Mouse (Mus musculus) limb, embryonic 11.5 days (tissue): ENCODE results near the gene Gm17482. TPM values are rescaled to one million over a fixed set of nuclear protein-coding genes. Genes with fewer than 3 reads are reported as not detected.

Experiments
- ATAC-seq: fragments of 200-750 bp; cut with Nextera tagmentation; 2 replicates; pipeline ENCODE4 v1.8.0; 2017; ENCODE audit warnings: low read depth; ENCODE audit not compliant: insufficient number of reproducible peaks, low FRiP score, low TSS enrichment
- DNase-seq: peaks from one replicate; pipeline ENCODE4 v3.0.0-alpha.2; 2015; ENCODE audit warnings: low spot score
- H3K27ac ChIP-seq: fragments of 300-500 bp; sonication (generic); replicated peaks from 2 replicates; pipeline ENCODE4 v1.5.1; 2014; ENCODE audit warnings: low read depth, mild to moderate bottlenecking, low read length
- H3K27me3 ChIP-seq: fragments of 300-500 bp; sonication (generic); 2 replicates; pipeline ENCODE4 v1.6.1; 2014; ENCODE audit warnings: mild to moderate bottlenecking, low read length, mixed read lengths; ENCODE audit not compliant: control insufficient read depth, insufficient read depth
- H3K36me3 ChIP-seq: fragments of 300-500 bp; sonication (generic); 2 replicates; pipeline ENCODE4 v1.6.1; 2014; ENCODE audit warnings: mild to moderate bottlenecking, low read length, moderate library complexity, mixed read lengths; ENCODE audit not compliant: control insufficient read depth, insufficient read depth
- H3K4me1 ChIP-seq: fragments of 300-500 bp; sonication (generic); 2 replicates; pipeline ENCODE4 v1.6.1; 2014; ENCODE audit warnings: low read length, mixed read lengths; ENCODE audit not compliant: control insufficient read depth, insufficient read depth
- H3K4me2 ChIP-seq: fragments of 300-500 bp; sonication (generic); 2 replicates; pipeline ENCODE4 v1.6.1; 2014; ENCODE audit warnings: low read depth, mild to moderate bottlenecking, moderate library complexity; ENCODE audit not compliant: severe bottlenecking
- H3K4me3 ChIP-seq: fragments of 300-500 bp; sonication (generic); 2 replicates; pipeline ENCODE4 v1.5.1; 2014; ENCODE audit warnings: low read depth, low read length
- H3K9ac ChIP-seq: fragments of 300-500 bp; sonication (generic); 2 replicates; pipeline ENCODE4 v1.6.1; 2014; ENCODE audit warnings: mild to moderate bottlenecking, low read length
- H3K9me3 ChIP-seq: fragments of 300-500 bp; sonication (generic); 2 replicates; pipeline ENCODE4 v1.6.1; 2016; ENCODE audit warnings: low read length; ENCODE audit not compliant: control insufficient read depth
- WGBS: fragments of 180-500 bp; shearing (Covaris S2); extraction: QIAGEN DNeasy Blood & Tissue Kit; methylation state at CpG from one replicate; pipeline ENCODE4 v1.1.7; 2014; 5-methylcytosine and 5-hydroxymethylcytosine counted together
- polyA plus RNA-seq: library from polyadenylated mRNA; unstranded; fragments of >200 nt; fragmentation: Nextera tagmentation; extraction: Ambion mirVana; gene quantifications from 2 replicates; pipeline ENCODE4 v1.2.1, GENCODE M21; 2014

The Gm17482 gene
- polyA plus RNA-seq, 1 experiment from 2014 or later: not detected

- H3K27me3 ChIP-seq: no peaks in the 10 kb centered on the region
- 29% methylated on average over 9 of the region's 10 CpGs for WGBS
- H3K4me1 ChIP-seq: peaks cover 5% of the 10 kb centered on the region; the same call in 1 of the 2 replicates
- H3K9ac ChIP-seq: no peak within 1 kb of the TSS
- no peaks in the 10 kb centered on the region for H3K36me3 ChIP-seq
- H3K9me3 ChIP-seq: no peaks in the 10 kb centered on the region
- no peak within 1 kb of the TSS for H3K27ac ChIP-seq
- H3K4me2 ChIP-seq: peak within 1 kb of the TSS; percentile 44
- ATAC-seq (no peak), DNase-seq (no peak)
- peak within 1 kb of the TSS; percentile 14; the same call in 1 of the 2 replicates for H3K4me3 ChIP-seq
Measured at GRCm38 (mm10) chr6:115252099-115252873, 25.1 kb downstream of the Gm17482 start, which contains the start of gene Timp4. TSS of gene Timp4 (minus strand) at chr6:115252205.

- Histone ChIP-seq H3K9ac (no peak overlapping the region), H3K27me3 (no peaks in the 10 kb centered on the region), H3K36me3 (no peaks in the 10 kb centered on the region), H3K27ac (no peak overlapping the region), H3K4me2 (no peak overlapping the region), H3K4me3 (no peak overlapping the region), H3K9me3 (no peaks in the 10 kb centered on the region), H3K4me1 (peaks cover 5% of the 10 kb centered on the region; the same call in 1 of the 2 replicates)
- DNase-seq (no peak), ATAC-seq (no peak)
- WGBS: 87% methylated on average over 3 of the region's 3 CpGs
Measured at GRCm38 (mm10) chr6:115255171-115255570, 28.0 kb downstream of the Gm17482 start.

- Histone ChIP-seq H3K9me3 (no peaks in the 10 kb centered on the region), H3K4me2 (no peak overlapping the region), H3K9ac (no peak overlapping the region), H3K27ac (no peak overlapping the region), H3K27me3 (no peaks in the 10 kb centered on the region), H3K4me3 (no peak overlapping the region), H3K4me1 (no peaks in the 10 kb centered on the region), H3K36me3 (no peaks in the 10 kb centered on the region)
- ATAC-seq (no peak), DNase-seq (no peak)
- WGBS: 90% methylated on average over 3 of the region's 3 CpGs
Measured at GRCm38 (mm10) chr6:115260507-115260906, 33.4 kb downstream of the Gm17482 start.

- 90% methylated on average over 5 of the region's 5 CpGs for WGBS
- no peak overlapping the region for H3K4me3 ChIP-seq
- H3K4me1 ChIP-seq: no peaks in the 10 kb centered on the region
- H3K27ac ChIP-seq: no peak overlapping the region
- ATAC-seq (no peak), DNase-seq (no peak)
- H3K27me3 ChIP-seq: no peaks in the 10 kb centered on the region
- H3K9ac ChIP-seq: no peak overlapping the region
- no peaks in the 10 kb centered on the region for H3K36me3 ChIP-seq
- no peak overlapping the region for H3K4me2 ChIP-seq
- no peaks in the 10 kb centered on the region for H3K9me3 ChIP-seq
Measured at GRCm38 (mm10) chr6:115266791-115267190, 39.6 kb downstream of the Gm17482 start.

- Histone ChIP-seq H3K9ac (no peak overlapping the region), H3K27ac (no peak overlapping the region), H3K9me3 (no peaks in the 10 kb centered on the region), H3K4me3 (no peak overlapping the region), H3K4me2 (no peak overlapping the region), H3K4me1 (peaks cover 5% of the 10 kb centered on the region), H3K27me3 (no peaks in the 10 kb centered on the region), H3K36me3 (no peaks in the 10 kb centered on the region)
- DNase-seq (peak; percentile 81), ATAC-seq (0 out of 2 replicates have a peak, but pooled peaks have one; percentile 35)
- WGBS: 41% methylated on average over 2 of the region's 2 CpGs
Measured at GRCm38 (mm10) chr6:115267916-115268315, 40.8 kb downstream of the Gm17482 start.

- H3K9ac ChIP-seq: no peak overlapping the region
- no peaks in the 10 kb centered on the region for H3K27me3 ChIP-seq
- no peak overlapping the region for H3K4me3 ChIP-seq
- no peak for DNase-seq
- H3K9me3 ChIP-seq: no peaks in the 10 kb centered on the region
- peaks cover 5% of the 10 kb centered on the region for H3K4me1 ChIP-seq
- H3K4me2 ChIP-seq: no peak overlapping the region
- WGBS: 88% methylated on average over 10 of the region's 10 CpGs
- no peak overlapping the region for H3K27ac ChIP-seq
- ATAC-seq: no peak
- no peaks in the 10 kb centered on the region for H3K36me3 ChIP-seq
Measured at GRCm38 (mm10) chr6:115268551-115269385, 41.6 kb downstream of the Gm17482 start.

GRCm38 (mm10) chr6:115269561-115269960, 42.4 kb downstream of the Gm17482 start:
- H3K9me3 ChIP-seq: no peaks in the 10 kb centered on the region
- no peak overlapping the region for H3K4me3 ChIP-seq
- H3K4me1 ChIP-seq: peaks cover 5% of the 10 kb centered on the region
- H3K27me3 ChIP-seq: no peaks in the 10 kb centered on the region
- 71% methylated on average over 5 of the region's 5 CpGs for WGBS
- H3K36me3 ChIP-seq: no peaks in the 10 kb centered on the region
- no peak overlapping the region for H3K27ac ChIP-seq
- no peak overlapping the region for H3K4me2 ChIP-seq
- DNase-seq: no peak
- no peak overlapping the region for H3K9ac ChIP-seq
- ATAC-seq: no peak

- Histone ChIP-seq H3K27me3 (no peaks in the 10 kb centered on the region), H3K4me2 (no peak overlapping the region), H3K9ac (no peak overlapping the region), H3K27ac (no peak overlapping the region), H3K4me3 (no peak overlapping the region), H3K4me1 (peaks cover 5% of the 10 kb centered on the region), H3K9me3 (no peaks in the 10 kb centered on the region), H3K36me3 (no peaks in the 10 kb centered on the region)
- ATAC-seq: no peak
- 65% methylated on average over 2 of the region's 2 CpGs for WGBS
- DNase-seq: no peak
Measured at GRCm38 (mm10) chr6:115270085-115270484, 42.9 kb downstream of the Gm17482 start.
